Mouse (Mus musculus): ENCODE results near the gene Nde1.

The Nde1 gene

GRCm38 (mm10) chr16:14166490-14166889 lies 3.4 kb downstream of the Nde1 start:
- DNase-seq = no peak

DNA sequence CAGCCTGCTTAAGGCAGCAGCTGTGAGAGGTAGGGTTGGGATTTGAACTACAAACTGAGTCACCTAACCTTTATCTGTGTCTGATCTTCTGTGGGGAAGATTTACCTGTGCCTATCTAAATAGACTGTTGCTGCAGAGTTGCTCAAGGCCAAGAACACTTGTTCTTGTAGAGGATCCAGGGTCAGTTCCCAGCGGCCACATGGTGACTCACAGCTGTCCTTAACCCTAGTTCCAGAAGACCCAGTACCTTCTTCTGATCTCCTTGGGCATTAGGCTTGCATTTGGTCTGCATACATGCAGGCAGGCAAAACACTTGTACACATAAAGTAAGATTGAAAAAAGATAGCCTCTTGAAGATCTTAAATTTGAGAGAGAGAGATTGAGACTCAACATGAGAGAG lies 6.6 kb downstream of the Nde1 start:
- DNase-seq = no peak

- DNase-seq = no peak
Measured at GRCm38 (mm10) chr16:14178041-14178440, 15.0 kb downstream of the Nde1 start.

- no peak for DNase-seq
Measured at GRCm38 (mm10) chr16:14180163-14180733, 17.2 kb downstream of the Nde1 start.

DNA sequence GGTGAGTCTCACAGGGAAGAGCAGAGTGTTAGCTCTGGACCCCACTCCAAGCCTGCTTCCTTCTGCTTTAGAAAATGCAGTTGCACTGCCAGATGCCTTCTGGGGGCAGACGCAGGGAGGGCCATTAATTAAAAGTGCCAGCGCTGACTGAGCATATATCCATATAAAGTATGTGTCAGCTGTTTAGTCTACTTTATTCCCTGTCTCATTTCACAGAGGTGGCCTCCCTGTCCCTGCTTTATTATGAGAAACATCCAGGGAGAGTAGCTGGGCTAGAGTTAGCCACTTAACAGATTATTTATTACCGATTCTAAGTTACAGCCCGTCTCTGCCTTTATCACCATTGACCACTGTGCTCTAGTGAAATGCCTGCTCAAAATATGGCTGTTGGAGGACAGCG lies 19.3 kb downstream of the Nde1 start:
- no peak for DNase-seq

DNA sequence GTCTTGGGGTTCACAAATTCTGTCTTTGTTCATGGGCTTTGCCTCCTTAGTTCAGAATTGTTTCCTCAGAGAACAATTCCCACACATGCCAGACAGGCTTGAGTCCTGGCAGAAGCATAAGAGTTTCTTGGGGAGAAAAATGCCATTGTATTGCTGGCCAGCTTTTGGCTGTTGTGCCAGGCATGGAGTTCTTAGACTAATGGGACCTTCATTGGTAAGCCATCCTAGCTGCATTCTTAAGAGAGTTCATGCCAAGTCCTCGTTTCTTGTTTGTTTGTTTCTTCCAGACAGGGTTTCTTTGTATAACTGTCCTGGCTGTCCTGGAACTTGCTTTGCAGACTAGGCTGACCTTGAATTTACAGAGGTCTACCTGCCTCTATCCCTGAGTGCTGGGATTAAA lies 20.8 kb downstream of the Nde1 start:
- no peak for DNase-seq

DNA sequence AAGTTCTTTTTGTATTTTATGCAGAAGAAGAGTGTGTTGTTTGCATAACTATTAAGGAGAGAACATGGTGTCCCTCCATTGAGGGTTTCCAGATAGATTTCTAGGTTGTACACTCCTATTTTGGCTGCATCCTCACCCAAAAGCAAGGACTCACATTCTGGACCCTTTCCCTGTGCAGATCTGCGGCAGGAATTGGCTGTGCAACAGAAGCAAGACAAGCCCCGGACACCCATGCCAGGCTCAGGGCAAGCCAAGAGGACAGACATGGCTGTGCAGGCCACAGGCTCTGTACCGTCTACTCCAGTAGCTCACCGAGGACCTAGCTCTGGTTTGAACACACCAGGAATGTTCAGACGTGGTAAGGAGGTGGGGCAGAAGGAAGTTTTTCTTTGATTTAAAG lies 22.4 kb downstream of the Nde1 start:
- DNase-seq = peak in 1 of 2 experiments; percentile 7

GRCm38 (mm10) chr16:14194164-14194950 lies 31.3 kb downstream of the Nde1 start:
- no peak for DNase-seq

GRCm38 (mm10) chr16:14195427-14195826 lies 32.4 kb downstream of the Nde1 start:
- peak; percentile 61 to 76 for DNase-seq

DNA sequence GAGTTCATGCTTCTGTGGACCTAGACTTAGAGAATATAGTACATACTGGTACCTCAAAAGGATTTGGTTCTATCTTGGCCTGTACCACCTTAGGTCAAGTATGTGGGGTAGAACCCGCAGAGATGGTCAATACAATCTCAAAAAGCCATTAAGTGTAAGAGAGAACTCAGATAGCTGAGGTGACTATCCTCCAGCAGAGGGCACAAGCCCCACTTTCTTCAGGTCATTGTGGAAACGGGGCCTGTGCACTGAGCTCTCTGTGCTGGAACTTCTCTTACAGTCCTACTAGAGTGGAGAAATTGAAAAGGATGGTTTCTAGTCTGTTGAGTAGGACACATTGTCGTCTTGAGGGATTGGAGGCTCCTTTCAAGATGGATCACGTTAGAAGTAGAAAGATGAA lies 35.7 kb downstream of the Nde1 start:
- DNase-seq = no peak

GRCm38 (mm10) chr16:14215156-14215555 lies 52.1 kb downstream of the Nde1 start:
- no peak for DNase-seq

- peak; percentile 78 to 82 for DNase-seq
Measured at GRCm38 (mm10) chr16:14237100-14237723, 74.1 kb downstream of the Nde1 start.

DNA sequence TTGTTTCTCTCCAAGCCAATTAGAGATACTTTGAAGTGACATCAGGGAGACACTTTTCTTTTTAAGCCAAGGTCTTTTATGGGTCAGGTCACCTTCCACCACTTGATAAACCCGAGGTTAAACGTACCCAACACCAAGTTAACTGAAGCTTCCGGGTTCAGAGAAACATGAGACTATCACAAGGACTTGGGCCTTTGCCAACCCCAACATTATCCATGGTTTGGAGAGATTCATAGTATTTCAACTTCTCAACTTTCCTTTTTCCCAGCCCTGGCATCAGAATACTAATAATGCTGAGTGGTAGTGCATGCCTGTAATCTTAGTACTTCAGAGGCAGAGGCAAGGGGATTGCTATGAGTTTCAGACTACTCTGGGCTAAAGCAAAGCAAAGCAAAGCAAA lies 79.0 kb downstream of the Nde1 start:
- no peak for DNase-seq
